Comparison of ENCODE assay signal across 8 mouse cellular contexts in the genomic region with DNA sequence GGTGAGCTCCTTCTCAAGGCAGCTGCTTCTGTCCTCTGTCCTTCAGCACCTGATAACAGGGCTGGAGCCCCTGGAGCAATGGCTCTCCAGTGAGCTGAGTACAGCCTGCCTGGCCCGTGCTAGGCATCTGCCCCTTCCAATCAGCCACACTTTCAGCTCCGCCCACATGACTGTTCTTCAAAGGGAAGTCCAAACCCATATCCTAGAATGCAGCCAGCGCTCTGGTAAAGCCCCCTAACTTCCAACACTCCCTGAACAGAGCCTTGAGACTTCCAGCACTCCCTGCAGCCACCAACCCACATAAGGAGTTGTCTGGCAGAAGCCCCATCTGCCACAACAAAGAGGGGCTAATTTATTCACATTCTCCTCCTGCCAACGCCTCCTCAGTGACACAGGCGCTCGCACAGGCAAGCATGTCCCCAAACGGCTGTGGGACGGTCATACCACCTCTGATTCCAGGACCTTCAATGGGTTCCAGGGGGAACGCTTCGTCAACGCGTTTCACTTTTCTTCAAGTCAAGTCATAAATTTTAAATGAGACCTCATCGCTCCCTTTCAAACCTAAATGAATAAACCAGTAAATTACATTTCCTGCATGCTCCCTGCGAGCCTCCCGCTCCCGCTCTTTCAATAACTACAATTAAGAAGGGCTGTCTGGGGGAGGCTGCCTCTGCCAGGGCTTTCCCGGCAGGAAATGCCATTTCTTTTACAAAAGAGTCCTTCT. TPM values are rescaled to one million over a fixed set of nuclear protein-coding genes. Genes with fewer than 3 reads are reported as not detected.
A peak's percentile ranks its signal among the peaks of the same experiment; 100 is the strongest.
DNase-seq lines count a peak whose midpoint lies in the region; ATAC-seq and TF ChIP-seq lines count a peak whose summit lies in the region.

No protein-coding gene starts in this region.

- no peak for TF ChIP-seq EP300 in liver, postnatal 0 days (IDR thresholded peaks at IDR 0.05; ENCODE audit: low read depth)

- H3K4me1 ChIP-seq in E14TG2a.4 (replicated peaks; ENCODE audit: low read depth, low read length): peaks cover 79% of the 10 kb centered on the region
- H3K4me1 ChIP-seq in hindbrain, embryonic 16.5 days (ENCODE audit: control insufficient read depth, insufficient read depth, low read depth, low read length): peaks cover 42% of the 10 kb centered on the region
- H3K4me1 ChIP-seq in liver, postnatal 0 days (ENCODE audit: insufficient read depth): peaks cover 3% of the 10 kb centered on the region; the same call in 1 of the 2 replicates
- H3K4me1 ChIP-seq in neural tube, embryonic 15.5 days: peaks cover 66% of the 10 kb centered on the region

- WGBS in hindbrain, embryonic 16.5 days: under 1% methylated on average over 17 of the region's 17 CpGs
- WGBS in liver, postnatal 0 days (ENCODE audit: insufficient replicate concordance): 6% methylated on average over 17 of the region's 17 CpGs
- 2% methylated on average over 17 of the region's 17 CpGs for WGBS in neural tube, embryonic 15.5 days

- peak overlapping the region; percentile 52 for H3K9ac ChIP-seq in hindbrain, embryonic 16.5 days (ENCODE audit: low read depth, low read length)
- H3K9ac ChIP-seq in liver, postnatal 0 days (replicated peaks): 0 out of 2 replicates have a peak overlapping the region, but pooled peaks have one; percentile 26
- 0 out of 2 replicates have a peak overlapping the region, but pooled peaks have one; percentile 17 for H3K9ac ChIP-seq in neural tube, embryonic 15.5 days (replicated peaks)

- peak overlapping the region; percentile 82 for H3K27ac ChIP-seq in hindbrain, embryonic 16.5 days (ENCODE audit: low read depth, low read length)
- no peak overlapping the region for H3K27ac ChIP-seq in liver, postnatal 0 days (ENCODE audit: low read depth)
- peak overlapping the region; percentile 82 for H3K27ac ChIP-seq in neural tube, embryonic 15.5 days (replicated peaks)

- TF ChIP-seq CTCF in E14TG2a.4 (conservative IDR thresholded peaks at IDR 0.05; ENCODE audit: low read length): no peak
- no peak for TF ChIP-seq CTCF in liver, postnatal 0 days (IDR thresholded peaks at IDR 0.05; ENCODE audit: low read depth)

- DNase-seq in adrenal gland, postnatal 25 days: peak; percentile 30
- no peak for DNase-seq in liver, postnatal 0 days
- DNase-seq in gastrocnemius, postnatal 4 days (ENCODE audit: low spot score in 2 of 2): no peak
- no peak for DNase-seq in spleen, postnatal 4 days (ENCODE audit: low spot score in 2 of 2)

- H3K4me3 ChIP-seq in E14TG2a.4 (replicated peaks; ENCODE audit: low read length): peak overlapping the region; percentile 56
- peak overlapping the region; percentile 28 for H3K4me3 ChIP-seq in hindbrain, embryonic 16.5 days (ENCODE audit: low read length)
- 0 out of 2 replicates have a peak overlapping the region, but pooled peaks have one; percentile 10 for H3K4me3 ChIP-seq in liver, postnatal 0 days (ENCODE audit: low read depth, low read length)
- H3K4me3 ChIP-seq in neural tube, embryonic 15.5 days (replicated peaks): peak overlapping the region; percentile 23

- no peaks in the 10 kb centered on the region for H3K36me3 ChIP-seq in E14TG2a.4 (ENCODE audit: insufficient read depth, low read length)
- peaks cover 4% of the 10 kb centered on the region for H3K36me3 ChIP-seq in hindbrain, embryonic 16.5 days (ENCODE audit: control insufficient read depth, insufficient read depth, low read length)
- H3K36me3 ChIP-seq in liver, postnatal 0 days (replicated peaks; ENCODE audit: insufficient read depth, low read length): no peaks in the 10 kb centered on the region
- no peaks in the 10 kb centered on the region for H3K36me3 ChIP-seq in neural tube, embryonic 15.5 days

- peak overlapping the region; percentile 66 for H3K4me2 ChIP-seq in hindbrain, embryonic 16.5 days (ENCODE audit: low read length)
- H3K4me2 ChIP-seq in liver, postnatal 0 days (ENCODE audit: low read depth, low read length): peak overlapping the region; percentile 62
- H3K4me2 ChIP-seq in neural tube, embryonic 15.5 days: peak overlapping the region; percentile 60

- peak; percentile 73 for ATAC-seq in frontal cortex, adult (ENCODE audit: low TSS enrichment)
- peak; percentile 81 for ATAC-seq in hindbrain, embryonic 16.5 days
- ATAC-seq in liver, postnatal 0 days: no peak
- ATAC-seq in neural tube, embryonic 15.5 days (ENCODE audit: low FRiP score): peak; percentile 48

- H3K27me3 ChIP-seq in E14TG2a.4 (ENCODE audit: insufficient read depth, low read length): peaks cover 35% of the 10 kb centered on the region
- no peaks in the 10 kb centered on the region for H3K27me3 ChIP-seq in hindbrain, embryonic 16.5 days (replicated peaks; ENCODE audit: control insufficient read depth, insufficient read depth, low read length)
- peaks cover 9% of the 10 kb centered on the region for H3K27me3 ChIP-seq in liver, postnatal 0 days (ENCODE audit: insufficient read depth, low read length)
- no peaks in the 10 kb centered on the region for H3K27me3 ChIP-seq in neural tube, embryonic 15.5 days (replicated peaks)

- H3K9me3 ChIP-seq in E14TG2a.4 (ENCODE audit: low read length): no peaks in the 10 kb centered on the region
- H3K9me3 ChIP-seq in hindbrain, embryonic 16.5 days (ENCODE audit: control insufficient read depth, low read length): no peaks in the 10 kb centered on the region
- H3K9me3 ChIP-seq in liver, postnatal 0 days (ENCODE audit: low read length): no peaks in the 10 kb centered on the region
- H3K9me3 ChIP-seq in neural tube, embryonic 15.5 days (replicated peaks): no peaks in the 10 kb centered on the region

RNA-seq across cellular contexts. Expression of a gene that starts 7.4 kb away (rescaled TPM):
- not detected in 2 replicates for total RNA-seq in adrenal gland, postnatal 25 days (2021)
- polyA plus RNA-seq in hindbrain, embryonic 16.5 days (2015; fragmentation: Nextera tagmentation; extraction: Ambion mirVana): 20.2 and 27.3 TPM in 2 replicates
- not detected in 2 replicates for polyA plus RNA-seq in liver, postnatal 0 days (2015; fragmentation: Nextera tagmentation; extraction: Ambion mirVana)
- 14.2 and 24.7 TPM in 2 replicates for polyA plus RNA-seq in neural tube, embryonic 15.5 days (2015; fragmentation: Nextera tagmentation; extraction: Ambion mirVana)
- total RNA-seq in gastrocnemius, postnatal 4 days (2021): not detected

RNA-seq across cellular contexts. Expression of a gene that starts 20.5 kb away (rescaled TPM):
- total RNA-seq in adrenal gland, postnatal 25 days (2021): 32.9 and 42.0 TPM in 2 replicates
- 20.8 and 22.5 TPM in 2 replicates for polyA plus RNA-seq in hindbrain, embryonic 16.5 days (2015; fragmentation: Nextera tagmentation; extraction: Ambion mirVana)
- polyA plus RNA-seq in liver, postnatal 0 days (2015; fragmentation: Nextera tagmentation; extraction: Ambion mirVana): 91.5 and 96.4 TPM in 2 replicates
- polyA plus RNA-seq in neural tube, embryonic 15.5 days (2015; fragmentation: Nextera tagmentation; extraction: Ambion mirVana): 18.7 and 36.7 TPM in 2 replicates
- total RNA-seq in gastrocnemius, postnatal 4 days (2021): 1 to 10 TPM; 1.6 to 2.4 TPM

RNA-seq across cellular contexts. Expression of a gene that starts 29.1 kb away (rescaled TPM):
- total RNA-seq in adrenal gland, postnatal 25 days (2021): 0.24 and 1.0 TPM in 2 replicates
- polyA plus RNA-seq in hindbrain, embryonic 16.5 days (2015; fragmentation: Nextera tagmentation; extraction: Ambion mirVana): 0.29 and 0.36 TPM in 2 replicates
- 16.9 and 18.9 TPM in 2 replicates for polyA plus RNA-seq in liver, postnatal 0 days (2015; fragmentation: Nextera tagmentation; extraction: Ambion mirVana)
- polyA plus RNA-seq in neural tube, embryonic 15.5 days (2015; fragmentation: Nextera tagmentation; extraction: Ambion mirVana): 0.50 and 1.1 TPM in 2 replicates
- total RNA-seq in gastrocnemius, postnatal 4 days (2021): under 1 TPM in 1 of 2 experiments, not detected in 1; 0.10 TPM

Comparison
In these comparisons a context has a peak if more than half of its experiments do, and no peak if none do; other contexts are left out.
1. RNA of a gene that starts 7.4 kb away (polyA plus RNA-seq): 14.2 to 24.7 TPM in neural tube, embryonic 15.5 days and 20.2 to 27.3 TPM in hindbrain, embryonic 16.5 days; not detected in liver, postnatal 0 days; every median in the first group is over 10 times any median in the second.
2. Peak in every context shown above with its lines, with median percentiles within 50 percentile points of each other: H3K4me3 ChIP-seq, H3K4me2 ChIP-seq and H3K9ac ChIP-seq.